8 mouse cellular contexts compared by ENCODE assay signal in genomic region chr19:12134289-12134688, GRCm38 (mm10). TPM values are rescaled to one million over a fixed set of nuclear protein-coding genes. Genes with fewer than 3 reads are reported as not detected.
DNase-seq lines count a peak whose midpoint lies in the region; ATAC-seq lines count a peak whose summit lies in the region.

No protein-coding gene starts in this region.

- no peak overlapping the region for H3K4me3 ChIP-seq in embryonic facial prominence, embryonic 11.5 days (ENCODE audit: low read depth, low read length)
- no peak overlapping the region for H3K4me3 ChIP-seq in embryonic facial prominence, embryonic 10.5 days
- H3K4me3 ChIP-seq in midbrain, embryonic 12.5 days, result no peak overlapping the region
- no peak overlapping the region for H3K4me3 ChIP-seq in midbrain, embryonic 16.5 days (ENCODE audit: low read depth, low read length)
- no peak overlapping the region for H3K4me3 ChIP-seq in embryonic facial prominence, embryonic 14.5 days (ENCODE audit: low read depth, low read length)
- no peak overlapping the region for H3K4me3 ChIP-seq in lung, embryonic 16.5 days (ENCODE audit: low read length)

- H3K9me3 ChIP-seq in embryonic facial prominence, embryonic 11.5 days (replicated peaks; ENCODE audit: control insufficient read depth, low read length), result no peaks in the 10 kb centered on the region
- H3K9me3 ChIP-seq in embryonic facial prominence, embryonic 10.5 days, result no peaks in the 10 kb centered on the region
- H3K9me3 ChIP-seq in midbrain, embryonic 12.5 days, result no peaks in the 10 kb centered on the region
- peaks cover 3% of the 10 kb centered on the region; the same call in 1 of the 2 replicates for H3K9me3 ChIP-seq in midbrain, embryonic 16.5 days (replicated peaks; ENCODE audit: control insufficient read depth, low read length, poor library complexity, severe bottlenecking)
- no peaks in the 10 kb centered on the region for H3K9me3 ChIP-seq in embryonic facial prominence, embryonic 14.5 days (ENCODE audit: control insufficient read depth, low read length)
- no peaks in the 10 kb centered on the region for H3K9me3 ChIP-seq in lung, embryonic 16.5 days (ENCODE audit: control insufficient read depth, low read length)

- H3K36me3 ChIP-seq in embryonic facial prominence, embryonic 11.5 days (replicated peaks; ENCODE audit: control insufficient read depth, insufficient read depth, low read depth, low read length), result no peaks in the 10 kb centered on the region
- no peaks in the 10 kb centered on the region for H3K36me3 ChIP-seq in embryonic facial prominence, embryonic 10.5 days (replicated peaks)
- H3K36me3 ChIP-seq in midbrain, embryonic 12.5 days, result no peaks in the 10 kb centered on the region
- no peaks in the 10 kb centered on the region for H3K36me3 ChIP-seq in midbrain, embryonic 16.5 days (ENCODE audit: control insufficient read depth, insufficient read depth, low read length)
- no peaks in the 10 kb centered on the region for H3K36me3 ChIP-seq in embryonic facial prominence, embryonic 14.5 days (ENCODE audit: control insufficient read depth, insufficient read depth, low read length)
- no peaks in the 10 kb centered on the region for H3K36me3 ChIP-seq in lung, embryonic 16.5 days (ENCODE audit: control insufficient read depth, insufficient read depth, low read length)

- WGBS in embryonic facial prominence, embryonic 11.5 days, result 19% methylated on average over 2 of the region's 2 CpGs
- 32% methylated on average over 2 of the region's 2 CpGs for WGBS in embryonic facial prominence, embryonic 10.5 days
- WGBS in midbrain, embryonic 12.5 days, result 36% methylated on average over 2 of the region's 2 CpGs
- 31% methylated on average over 2 of the region's 2 CpGs for WGBS in midbrain, embryonic 16.5 days
- 29% methylated on average over 2 of the region's 2 CpGs for WGBS in embryonic facial prominence, embryonic 14.5 days
- 27% methylated on average over 2 of the region's 2 CpGs for WGBS in lung, embryonic 16.5 days

- no peak overlapping the region for H3K9ac ChIP-seq in embryonic facial prominence, embryonic 11.5 days (replicated peaks; ENCODE audit: low read length)
- H3K9ac ChIP-seq in midbrain, embryonic 12.5 days (replicated peaks), result no peak overlapping the region
- no peak overlapping the region for H3K9ac ChIP-seq in midbrain, embryonic 16.5 days (ENCODE audit: low read depth, low read length)
- H3K9ac ChIP-seq in embryonic facial prominence, embryonic 14.5 days (ENCODE audit: low read depth, low read length), result no peak overlapping the region
- no peak overlapping the region for H3K9ac ChIP-seq in lung, embryonic 16.5 days (ENCODE audit: low read length)

- ATAC-seq in embryonic facial prominence, embryonic 11.5 days (replicated peaks; ENCODE audit: insufficient number of reproducible peaks, low FRiP score, low TSS enrichment, low read depth), result no peak
- ATAC-seq in midbrain, embryonic 12.5 days (ENCODE audit: low FRiP score, low read depth), result peak; percentile 69
- no peak for ATAC-seq in midbrain, embryonic 16.5 days
- ATAC-seq in embryonic facial prominence, embryonic 14.5 days (ENCODE audit: low read depth), result peak; percentile 26; the same call in 1 of the 2 replicates
- ATAC-seq in lung, embryonic 16.5 days (ENCODE audit: low read depth), result peak; percentile 47; the same call in 1 of the 2 replicates

- no peaks in the 10 kb centered on the region for H3K27me3 ChIP-seq in embryonic facial prominence, embryonic 11.5 days (ENCODE audit: control insufficient read depth, insufficient read depth, low read length)
- no peaks in the 10 kb centered on the region for H3K27me3 ChIP-seq in embryonic facial prominence, embryonic 10.5 days (replicated peaks; ENCODE audit: low read depth, poor library complexity, severe bottlenecking)
- H3K27me3 ChIP-seq in midbrain, embryonic 12.5 days, result no peaks in the 10 kb centered on the region
- no peaks in the 10 kb centered on the region for H3K27me3 ChIP-seq in midbrain, embryonic 16.5 days (ENCODE audit: control insufficient read depth, insufficient read depth, low read depth, low read length)
- H3K27me3 ChIP-seq in embryonic facial prominence, embryonic 14.5 days (replicated peaks; ENCODE audit: control insufficient read depth, insufficient read depth, low read length), result no peaks in the 10 kb centered on the region
- no peaks in the 10 kb centered on the region for H3K27me3 ChIP-seq in lung, embryonic 16.5 days (ENCODE audit: control insufficient read depth, insufficient read depth, low read depth, low read length)

- H3K27ac ChIP-seq in embryonic facial prominence, embryonic 11.5 days (replicated peaks; ENCODE audit: low read depth, low read length), result no peak overlapping the region
- H3K27ac ChIP-seq in embryonic facial prominence, embryonic 10.5 days (replicated peaks), result no peak overlapping the region
- H3K27ac ChIP-seq in midbrain, embryonic 12.5 days (replicated peaks), result no peak overlapping the region
- H3K27ac ChIP-seq in midbrain, embryonic 16.5 days (ENCODE audit: low read length), result no peak overlapping the region
- no peak overlapping the region for H3K27ac ChIP-seq in embryonic facial prominence, embryonic 14.5 days (replicated peaks; ENCODE audit: low read depth, low read length)
- H3K27ac ChIP-seq in lung, embryonic 16.5 days (ENCODE audit: low read length), result no peak overlapping the region

- H3K4me2 ChIP-seq in embryonic facial prominence, embryonic 11.5 days (ENCODE audit: low read depth, low read length), result no peak overlapping the region
- H3K4me2 ChIP-seq in midbrain, embryonic 12.5 days (replicated peaks), result no peak overlapping the region
- H3K4me2 ChIP-seq in midbrain, embryonic 16.5 days (ENCODE audit: low read length), result no peak overlapping the region
- H3K4me2 ChIP-seq in embryonic facial prominence, embryonic 14.5 days (ENCODE audit: low read depth, low read length), result no peak overlapping the region
- H3K4me2 ChIP-seq in lung, embryonic 16.5 days (ENCODE audit: low read depth, low read length), result no peak overlapping the region

- no peaks in the 10 kb centered on the region for H3K4me1 ChIP-seq in embryonic facial prominence, embryonic 11.5 days (ENCODE audit: control insufficient read depth, insufficient read depth, low read length)
- no peaks in the 10 kb centered on the region for H3K4me1 ChIP-seq in embryonic facial prominence, embryonic 10.5 days
- H3K4me1 ChIP-seq in midbrain, embryonic 12.5 days, result no peaks in the 10 kb centered on the region
- no peaks in the 10 kb centered on the region for H3K4me1 ChIP-seq in midbrain, embryonic 16.5 days (ENCODE audit: control insufficient read depth, insufficient read depth, low read length)
- no peaks in the 10 kb centered on the region for H3K4me1 ChIP-seq in embryonic facial prominence, embryonic 14.5 days (ENCODE audit: control insufficient read depth, insufficient read depth, low read length)
- H3K4me1 ChIP-seq in lung, embryonic 16.5 days (replicated peaks; ENCODE audit: control insufficient read depth, insufficient read depth, low read length), result no peaks in the 10 kb centered on the region

- DNase-seq in embryonic facial prominence, embryonic 11.5 days (ENCODE audit: low spot score), result peak; percentile 60
- DNase-seq in embryonic facial prominence, embryonic 10.5 days (ENCODE audit: low spot score), result no peak
- peak; percentile 25 for DNase-seq in embryonic facial prominence, embryonic 14.5 days (ENCODE audit: low spot score)
- no peak for DNase-seq in gastrocnemius, postnatal 4 days (ENCODE audit: low spot score in 2 of 2)
- DNase-seq in urinary bladder, postnatal 25 days (ENCODE audit: low spot score), result no peak

RNA-seq across cellular contexts. Expression of gene Olfr76, which starts 11.3 kb away (rescaled TPM):
- polyA plus RNA-seq in embryonic facial prominence, embryonic 11.5 days (2014; fragmentation: Nextera tagmentation; extraction: Ambion mirVana), result not detected in 2 replicates
- not detected in 2 replicates for polyA plus RNA-seq in embryonic facial prominence, embryonic 10.5 days (2016; fragmentation: Nextera tagmentation; extraction: Ambion mirVana)
- not detected in 2 replicates for polyA plus RNA-seq in midbrain, embryonic 12.5 days (2016; fragmentation: Nextera tagmentation; extraction: Ambion mirVana)
- not detected in 2 replicates for polyA plus RNA-seq in midbrain, embryonic 16.5 days (2015; fragmentation: Nextera tagmentation; extraction: Ambion mirVana)
- polyA plus RNA-seq in embryonic facial prominence, embryonic 14.5 days (2014; fragmentation: Nextera tagmentation; extraction: Ambion mirVana), result not detected in 2 replicates
- polyA plus RNA-seq in lung, embryonic 16.5 days (2015; fragmentation: Nextera tagmentation; extraction: Ambion mirVana), result not detected in 2 replicates
- total RNA-seq in gastrocnemius, postnatal 4 days (2021), result not detected

RNA-seq across cellular contexts. Expression of gene Olfr1428, which starts 18.6 kb away (rescaled TPM):
- not detected in 2 replicates for polyA plus RNA-seq in embryonic facial prominence, embryonic 11.5 days (2014; fragmentation: Nextera tagmentation; extraction: Ambion mirVana)
- polyA plus RNA-seq in embryonic facial prominence, embryonic 10.5 days (2016; fragmentation: Nextera tagmentation; extraction: Ambion mirVana), result not detected in 2 replicates
- polyA plus RNA-seq in midbrain, embryonic 12.5 days (2016; fragmentation: Nextera tagmentation; extraction: Ambion mirVana), result not detected in 2 replicates
- not detected in 2 replicates for polyA plus RNA-seq in midbrain, embryonic 16.5 days (2015; fragmentation: Nextera tagmentation; extraction: Ambion mirVana)
- polyA plus RNA-seq in embryonic facial prominence, embryonic 14.5 days (2014; fragmentation: Nextera tagmentation; extraction: Ambion mirVana), result 0.29 TPM in 1 of 2 replicates, not detected in the other
- polyA plus RNA-seq in lung, embryonic 16.5 days (2015; fragmentation: Nextera tagmentation; extraction: Ambion mirVana), result not detected in 2 replicates
- total RNA-seq in gastrocnemius, postnatal 4 days (2021), result not detected

RNA-seq across cellular contexts. Expression of gene Olfr1427, which starts 31.2 kb away (rescaled TPM):
- not detected in 2 replicates for polyA plus RNA-seq in embryonic facial prominence, embryonic 11.5 days (2014; fragmentation: Nextera tagmentation; extraction: Ambion mirVana)
- polyA plus RNA-seq in embryonic facial prominence, embryonic 10.5 days (2016; fragmentation: Nextera tagmentation; extraction: Ambion mirVana), result not detected in 2 replicates
- polyA plus RNA-seq in midbrain, embryonic 12.5 days (2016; fragmentation: Nextera tagmentation; extraction: Ambion mirVana), result not detected in 2 replicates
- not detected in 2 replicates for polyA plus RNA-seq in midbrain, embryonic 16.5 days (2015; fragmentation: Nextera tagmentation; extraction: Ambion mirVana)
- not detected in 2 replicates for polyA plus RNA-seq in embryonic facial prominence, embryonic 14.5 days (2014; fragmentation: Nextera tagmentation; extraction: Ambion mirVana)
- not detected in 2 replicates for polyA plus RNA-seq in lung, embryonic 16.5 days (2015; fragmentation: Nextera tagmentation; extraction: Ambion mirVana)
- not detected for total RNA-seq in gastrocnemius, postnatal 4 days (2021)

RNA-seq across cellular contexts. Expression of gene Olfr1555-ps1, which starts 35.6 kb away (rescaled TPM):
- polyA plus RNA-seq in embryonic facial prominence, embryonic 11.5 days (2014; fragmentation: Nextera tagmentation; extraction: Ambion mirVana), result not detected in 2 replicates
- not detected in 2 replicates for polyA plus RNA-seq in embryonic facial prominence, embryonic 10.5 days (2016; fragmentation: Nextera tagmentation; extraction: Ambion mirVana)
- not detected in 2 replicates for polyA plus RNA-seq in midbrain, embryonic 12.5 days (2016; fragmentation: Nextera tagmentation; extraction: Ambion mirVana)
- polyA plus RNA-seq in midbrain, embryonic 16.5 days (2015; fragmentation: Nextera tagmentation; extraction: Ambion mirVana), result not detected in 2 replicates
- polyA plus RNA-seq in embryonic facial prominence, embryonic 14.5 days (2014; fragmentation: Nextera tagmentation; extraction: Ambion mirVana), result 0.14 TPM in 1 of 2 replicates, not detected in the other
- not detected in 2 replicates for polyA plus RNA-seq in lung, embryonic 16.5 days (2015; fragmentation: Nextera tagmentation; extraction: Ambion mirVana)
- total RNA-seq in gastrocnemius, postnatal 4 days (2021), result not detected

RNA-seq across cellular contexts. Expression of gene Olfr1426, which starts 42.5 kb away (rescaled TPM):
- polyA plus RNA-seq in embryonic facial prominence, embryonic 11.5 days (2014; fragmentation: Nextera tagmentation; extraction: Ambion mirVana), result not detected in 2 replicates
- not detected in 2 replicates for polyA plus RNA-seq in embryonic facial prominence, embryonic 10.5 days (2016; fragmentation: Nextera tagmentation; extraction: Ambion mirVana)
- not detected in 2 replicates for polyA plus RNA-seq in midbrain, embryonic 12.5 days (2016; fragmentation: Nextera tagmentation; extraction: Ambion mirVana)
- polyA plus RNA-seq in midbrain, embryonic 16.5 days (2015; fragmentation: Nextera tagmentation; extraction: Ambion mirVana), result not detected in 2 replicates
- polyA plus RNA-seq in embryonic facial prominence, embryonic 14.5 days (2014; fragmentation: Nextera tagmentation; extraction: Ambion mirVana), result not detected in 2 replicates
- not detected in 2 replicates for polyA plus RNA-seq in lung, embryonic 16.5 days (2015; fragmentation: Nextera tagmentation; extraction: Ambion mirVana)
- total RNA-seq in gastrocnemius, postnatal 4 days (2021), result not detected

Comparison
In these comparisons a context has a peak if more than half of its experiments do, and no peak if none do; other contexts are left out.
1. ATAC-seq: peak in midbrain, embryonic 12.5 days (single experiment), embryonic facial prominence, embryonic 14.5 days (single experiment) and lung, embryonic 16.5 days (single experiment); none in embryonic facial prominence, embryonic 11.5 days (single experiment) and midbrain, embryonic 16.5 days (single experiment).
2. DNase-seq: peak in embryonic facial prominence, embryonic 11.5 days (single experiment) and embryonic facial prominence, embryonic 14.5 days (single experiment); none in embryonic facial prominence, embryonic 10.5 days (single experiment), gastrocnemius, postnatal 4 days (0 of 2) and urinary bladder, postnatal 25 days (single experiment).